In the genomic region with DNA sequence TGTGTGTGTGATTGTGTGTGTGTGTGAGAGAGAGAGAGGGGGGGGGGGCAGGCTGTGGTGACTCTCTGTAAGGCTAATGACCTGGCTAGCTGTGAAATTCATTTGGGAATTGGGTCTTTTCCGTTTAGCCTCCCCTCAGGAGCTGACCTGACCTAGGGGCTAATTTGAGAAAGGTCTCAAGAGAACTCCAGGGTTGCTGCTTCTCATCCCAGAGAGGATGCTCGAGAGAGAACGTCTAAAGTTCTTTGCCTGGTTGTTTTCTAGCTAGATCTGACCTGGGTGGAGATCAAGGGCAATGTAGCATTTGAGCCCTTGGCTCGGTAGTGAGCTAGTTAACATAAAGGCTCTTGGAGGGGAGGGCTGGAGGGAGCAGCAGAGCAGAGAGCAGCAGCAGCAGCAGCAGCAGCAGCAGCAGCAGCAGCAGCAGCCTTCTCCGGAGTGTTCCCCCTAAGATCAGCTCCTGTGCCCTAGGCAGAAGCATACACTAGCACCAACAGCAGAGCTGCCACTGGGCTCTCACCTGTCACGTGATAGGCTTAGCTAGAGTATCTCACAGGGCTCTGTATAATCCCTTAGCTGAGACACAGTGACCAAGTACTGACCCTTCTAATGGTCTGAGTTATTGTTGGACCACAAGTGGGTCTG, we compare ENCODE assay signal across 10 mouse cellular contexts. TPM values are rescaled to one million over a fixed set of nuclear protein-coding genes. Genes with fewer than 3 reads are reported as not detected.
A peak's percentile ranks its signal among the peaks of the same experiment; 100 is the strongest.
DNase-seq lines count a peak whose midpoint lies in the region; ATAC-seq and TF ChIP-seq lines count a peak whose summit lies in the region.
"Had no signal": no experiment of that assay in that cellular context is flagged by ENCODE, and none has a peak within 500 bp of the region (broad histone marks: within the 10 kb centered on the region; RNA-seq: fewer than 3 reads in every experiment).

No protein-coding gene starts in this region.

- no peak for ATAC-seq in heart, embryonic 12.5 days (ENCODE audit: insufficient number of reproducible peaks, low FRiP score)
- ATAC-seq in heart, embryonic 11.5 days (replicated peaks; ENCODE audit: insufficient number of reproducible peaks, low FRiP score, low TSS enrichment), result no peak
- peak; percentile 37; the same call in 1 of the 2 replicates for ATAC-seq in liver, embryonic 13.5 days (ENCODE audit: low read depth)
- peak; percentile 23; the same call in 1 of the 2 replicates for ATAC-seq in kidney, embryonic 16.5 days (ENCODE audit: low FRiP score, low TSS enrichment)
- no peak for ATAC-seq in megakaryocyte-erythroid progenitor cell, adult 5-6 weeks (replicated peaks; ENCODE audit: low FRiP score, low TSS enrichment, poor library complexity, severe bottlenecking)

- H3K4me2 ChIP-seq in heart, embryonic 12.5 days, result 0 out of 2 replicates have a peak overlapping the region, but pooled peaks have one; percentile 12
- H3K4me2 ChIP-seq in heart, embryonic 11.5 days, result no peak overlapping the region
- no peak overlapping the region for H3K4me2 ChIP-seq in liver, embryonic 13.5 days
- H3K4me2 ChIP-seq in kidney, embryonic 16.5 days (replicated peaks; ENCODE audit: low read depth, low read length), result no peak overlapping the region
- H3K4me2 ChIP-seq: lung, embryonic 14.5 days had no signal

- peaks cover 21% of the 10 kb centered on the region for H3K36me3 ChIP-seq in heart, embryonic 12.5 days
- peaks cover 10% of the 10 kb centered on the region for H3K36me3 ChIP-seq in heart, embryonic 11.5 days (ENCODE audit: control insufficient read depth, insufficient read depth, low read length)
- peaks cover 14% of the 10 kb centered on the region for H3K36me3 ChIP-seq in liver, embryonic 13.5 days
- H3K36me3 ChIP-seq in kidney, embryonic 16.5 days (ENCODE audit: insufficient read depth, low read length), result peaks cover 17% of the 10 kb centered on the region
- peaks cover 6% of the 10 kb centered on the region; the same call in 1 of the 2 replicates for H3K36me3 ChIP-seq in small intestine, adult 2 months (ENCODE audit: control insufficient read depth, insufficient read depth, low read length)

- no peaks in the 10 kb centered on the region for H3K9me3 ChIP-seq in heart, embryonic 12.5 days (replicated peaks)
- no peaks in the 10 kb centered on the region for H3K9me3 ChIP-seq in heart, embryonic 11.5 days (replicated peaks; ENCODE audit: control insufficient read depth, low read length)
- no peaks in the 10 kb centered on the region for H3K9me3 ChIP-seq in liver, embryonic 13.5 days (replicated peaks)
- no peaks in the 10 kb centered on the region for H3K9me3 ChIP-seq in kidney, embryonic 16.5 days (ENCODE audit: low read length)

- WGBS in heart, embryonic 12.5 days, result 23% methylated on average over 6 of the region's 6 CpGs
- 20% methylated on average over 6 of the region's 6 CpGs for WGBS in heart, embryonic 11.5 days (ENCODE audit: insufficient replicate concordance)
- WGBS in liver, embryonic 13.5 days (ENCODE audit: insufficient replicate concordance), result 34% methylated on average over 6 of the region's 6 CpGs
- WGBS in kidney, embryonic 16.5 days, result 16% methylated on average over 6 of the region's 6 CpGs
- WGBS in small intestine, adult 2 months, result 46% methylated on average over 6 of the region's 6 CpGs

- H3K4me3 ChIP-seq in heart, embryonic 12.5 days, result no peak overlapping the region
- H3K4me3 ChIP-seq in heart, embryonic 11.5 days (ENCODE audit: low read depth, low read length), result no peak overlapping the region
- no peak overlapping the region for H3K4me3 ChIP-seq in liver, embryonic 13.5 days (replicated peaks)
- no peak overlapping the region for H3K4me3 ChIP-seq in kidney, embryonic 16.5 days (ENCODE audit: low read length)
- H3K4me3 ChIP-seq in small intestine, adult 2 months (ENCODE audit: low read depth, low read length), result no peak overlapping the region
- H3K4me3 ChIP-seq: left cerebral cortex, adult 2 months had no signal

- 0 out of 2 replicates have a peak overlapping the region, but pooled peaks have one; percentile 15 for H3K9ac ChIP-seq in heart, embryonic 12.5 days
- no peak overlapping the region for H3K9ac ChIP-seq in heart, embryonic 11.5 days (ENCODE audit: low read depth, low read length)
- H3K9ac ChIP-seq in liver, embryonic 13.5 days, result no peak overlapping the region
- 0 out of 2 replicates have a peak overlapping the region, but pooled peaks have one; percentile 2 for H3K9ac ChIP-seq in kidney, embryonic 16.5 days (replicated peaks; ENCODE audit: low read length)
- H3K9ac ChIP-seq: lung, embryonic 14.5 days had no signal

- H3K27ac ChIP-seq in heart, embryonic 12.5 days (ENCODE audit: poor library complexity, severe bottlenecking), result 0 out of 2 replicates have a peak overlapping the region, but pooled peaks have one; percentile 26
- no peak overlapping the region for H3K27ac ChIP-seq in heart, embryonic 11.5 days (ENCODE audit: low read depth, low read length)
- no peak overlapping the region for H3K27ac ChIP-seq in liver, embryonic 13.5 days
- H3K27ac ChIP-seq in kidney, embryonic 16.5 days (ENCODE audit: low read length), result peak overlapping the region; percentile 12; the same call in 1 of the 2 replicates
- H3K27ac ChIP-seq in small intestine, adult 2 months (ENCODE audit: insufficient read depth, low read depth, low read length), result peak overlapping the region; percentile 14; the same call in 1 of the 2 replicates
- H3K27ac ChIP-seq: left cerebral cortex, adult 2 months had no signal

- peaks cover 58% of the 10 kb centered on the region for H3K4me1 ChIP-seq in heart, embryonic 12.5 days (replicated peaks)
- H3K4me1 ChIP-seq in heart, embryonic 11.5 days (ENCODE audit: control insufficient read depth, insufficient read depth, low read length), result peaks cover 33% of the 10 kb centered on the region
- peaks cover 50% of the 10 kb centered on the region for H3K4me1 ChIP-seq in liver, embryonic 13.5 days (replicated peaks)
- H3K4me1 ChIP-seq in kidney, embryonic 16.5 days (ENCODE audit: insufficient read depth, low read length), result peaks cover 59% of the 10 kb centered on the region
- peaks cover 50% of the 10 kb centered on the region for H3K4me1 ChIP-seq in small intestine, adult 2 months (ENCODE audit: control insufficient read depth, insufficient read depth, insufficient read length, low read length)

- TF ChIP-seq CTCF in small intestine, adult 2 months (IDR thresholded peaks at IDR 0.05; ENCODE audit: extremely low read depth, insufficient read length, insufficient replicate concordance, low read depth, low read length), result no peak

- DNase-seq in liver, embryonic 13.5 days, result no peak
- DNase-seq in liver, result no peak
- no peak for DNase-seq in adrenal gland, postnatal 36 days
- DNase-seq: lung, embryonic 14.5 days had no signal

- TF ChIP-seq POLR2A in small intestine, adult 2 months (IDR thresholded peaks at IDR 0.05; ENCODE audit: low read depth, low read length), result no peak

- H3K27me3 ChIP-seq in heart, embryonic 12.5 days (replicated peaks), result no peaks in the 10 kb centered on the region
- no peaks in the 10 kb centered on the region for H3K27me3 ChIP-seq in heart, embryonic 11.5 days (ENCODE audit: control insufficient read depth, insufficient read depth, low read length)
- H3K27me3 ChIP-seq in liver, embryonic 13.5 days, result peaks cover 7% of the 10 kb centered on the region; the same call in 1 of the 2 replicates
- H3K27me3 ChIP-seq in kidney, embryonic 16.5 days (ENCODE audit: insufficient read depth, low read length), result no peaks in the 10 kb centered on the region
- no peaks in the 10 kb centered on the region for H3K27me3 ChIP-seq in small intestine, adult 2 months (ENCODE audit: control insufficient read depth, insufficient read depth, low read length)

RNA-seq across cellular contexts. Expression of a gene that starts 26.2 kb away (rescaled TPM):
- 8.2 and 10.3 TPM in 2 replicates for polyA plus RNA-seq in heart, embryonic 12.5 days (2016; fragmentation: Nextera tagmentation; extraction: Ambion mirVana)
- 4.4 and 5.4 TPM in 2 replicates for polyA plus RNA-seq in heart, embryonic 11.5 days (2014; fragmentation: Nextera tagmentation; extraction: Ambion mirVana)
- 1.7 and 1.9 TPM in 2 replicates for polyA plus RNA-seq in liver, embryonic 13.5 days (2015; fragmentation: Nextera tagmentation; extraction: Ambion mirVana)
- 23.0 and 24.8 TPM in 2 replicates for polyA plus RNA-seq in kidney, embryonic 16.5 days (2015; fragmentation: Nextera tagmentation; extraction: Ambion mirVana)
- 12.3 and 16.9 TPM in 2 replicates for polyA plus RNA-seq in small intestine, adult 2 months (2012; rRNA removed)
- total RNA-seq in adrenal gland, postnatal 36 days (2021), result 10 to 100 TPM; 11.1 to 13.0 TPM
- 2.4 and 3.9 TPM in 2 replicates for total RNA-seq in megakaryocyte-erythroid progenitor cell, adult 5-6 weeks (2014; fragmentation: Nextera tagmentation)
- total RNA-seq in megakaryocyte-erythroid progenitor cell, adult 5-6 weeks (2017), result 0.38 and 0.42 TPM in 2 replicates

Comparison
In these comparisons a context has a peak if more than half of its experiments do, and no peak if none do; other contexts are left out.
1. H3K27ac ChIP-seq: peak in heart, embryonic 12.5 days (single experiment), kidney, embryonic 16.5 days (single experiment) and small intestine, adult 2 months (single experiment); none in heart, embryonic 11.5 days (single experiment) and liver, embryonic 13.5 days (single experiment).
2. H3K9ac ChIP-seq: peak in heart, embryonic 12.5 days (single experiment) and kidney, embryonic 16.5 days (single experiment); none in heart, embryonic 11.5 days (single experiment) and liver, embryonic 13.5 days (single experiment).
3. ATAC-seq: peak in liver, embryonic 13.5 days (single experiment) and kidney, embryonic 16.5 days (single experiment); none in heart, embryonic 12.5 days (single experiment), heart, embryonic 11.5 days (single experiment) and megakaryocyte-erythroid progenitor cell, adult 5-6 weeks (single experiment).